Mouse (Mus musculus) testis, adult 2 months (tissue): Measurements from ENCODE around the gene Olfr522.

Source experiments
- CTCF ChIP-seq: fragments of 200-500 bp; IDR thresholded peaks from 2 replicates; pipeline ENCODE4 v1.5.1; 2012; ENCODE audit warnings: low read depth, mild to moderate bottlenecking, inconsistent platforms, low read length, moderate library complexity; ENCODE audit not compliant: control insufficient read depth, insufficient read depth, insufficient replicate concordance
- POLR2A ChIP-seq: fragments of 200-500 bp; IDR thresholded peaks from 2 replicates; pipeline ENCODE4 v1.6.1; 2012; ENCODE audit warnings: low read depth, mild to moderate bottlenecking, inconsistent platforms, low read length, moderate library complexity; ENCODE audit not compliant: control insufficient read depth

DNA sequence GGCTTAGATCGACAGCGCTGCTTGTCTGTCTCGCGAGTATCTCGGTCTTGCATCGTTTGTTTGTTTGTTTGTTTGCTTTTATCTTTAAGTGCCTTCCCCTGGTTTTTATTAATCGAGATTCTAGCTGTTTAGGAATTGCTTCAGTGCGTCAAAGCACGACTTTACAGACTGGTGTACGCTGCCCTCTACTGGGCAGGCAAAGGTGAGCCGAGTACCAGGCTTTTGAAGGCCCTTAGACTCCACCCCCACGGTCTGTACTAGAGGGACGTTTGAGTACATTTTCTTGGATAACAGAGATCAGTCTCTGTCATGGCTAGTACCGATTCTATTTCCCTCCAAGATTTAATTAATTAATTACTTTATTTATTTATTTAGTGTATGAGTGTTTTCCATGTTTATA is 23.2 kb downstream of the Olfr522 start:
- TF ChIP-seq CTCF (peak; percentile 52; the same call in 1 of the 2 replicates), POLR2A (no peak)
